Mouse (Mus musculus) leukemia stem cell, adult 10-12 weeks (primary cell): ENCODE results near the gene Nkiras1. TPM values are rescaled to one million over a fixed set of nuclear protein-coding genes. Genes with fewer than 3 reads are reported as not detected.

Experiments
- polyA plus RNA-seq: library from polyadenylated mRNA; stranded (reverse); fragments of >175 nt; gene quantifications from 2 replicates; pipeline ENCODE4 v1.2.3, GENCODE M21; 2012; ENCODE audit warnings: low replicate concordance

Nkiras1 gene
- polyA plus RNA-seq, result 0.52 and 2.2 TPM in 2 replicates

DNA sequence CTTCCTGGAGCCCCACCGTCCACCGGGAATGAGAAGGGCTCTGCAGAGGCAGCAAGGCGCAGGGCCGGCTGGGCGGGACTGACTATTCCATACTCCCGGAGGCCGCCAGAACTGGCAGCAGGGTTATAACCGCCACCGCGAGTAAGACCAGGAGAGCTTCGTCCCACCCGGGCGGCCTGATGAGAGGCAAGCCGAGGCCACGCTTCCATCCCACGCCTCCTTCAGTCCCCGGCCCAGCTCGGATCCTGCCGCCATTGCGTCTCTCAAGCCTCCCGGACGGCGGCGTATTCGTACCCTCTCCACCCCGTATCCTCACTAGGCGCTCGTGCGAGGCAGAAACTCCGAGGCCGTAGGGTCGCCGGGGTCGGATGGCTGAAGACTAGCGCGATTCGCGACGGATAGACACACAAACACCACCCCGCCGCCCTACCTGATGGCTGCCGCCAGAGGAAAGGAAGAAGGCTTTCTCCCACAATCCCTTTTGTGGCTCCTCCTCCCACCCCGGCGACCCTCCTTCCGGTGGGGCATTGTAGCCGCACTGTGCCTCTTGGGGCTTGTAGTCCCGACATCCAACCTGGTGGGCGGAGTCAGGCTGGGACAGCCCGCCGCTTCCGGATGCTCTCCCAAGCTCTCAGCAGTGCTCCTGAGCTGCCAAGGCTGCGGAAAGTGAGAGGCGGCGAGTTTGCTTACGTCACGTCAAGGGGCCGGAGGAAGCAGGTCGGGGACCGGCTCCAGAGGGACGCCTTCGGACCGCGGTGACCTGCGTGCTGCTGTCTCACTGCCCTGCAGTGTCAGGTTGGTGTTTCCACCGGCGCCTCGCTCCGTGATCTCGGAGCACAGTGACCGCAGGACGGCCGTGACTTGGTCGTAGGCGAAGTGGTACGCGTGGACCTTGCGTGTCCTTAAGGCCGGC is at the start of gene Nkiras1, which contains the start of gene Rpl15:
TSS of gene Nkiras1 (plus strand) at position 608 of the 913 bp plus-strand sequence.
TSS of gene Rpl15 (minus strand) at position 863 of the 913 bp plus-strand sequence.

GRCm38 (mm10) chr14:18238750-18239731 is 31.9 kb upstream of the Nkiras1 start, which contains the start of gene Nr1d2:
Gene Nr1d2 (minus strand): TSS chr14:18239127.

DNA sequence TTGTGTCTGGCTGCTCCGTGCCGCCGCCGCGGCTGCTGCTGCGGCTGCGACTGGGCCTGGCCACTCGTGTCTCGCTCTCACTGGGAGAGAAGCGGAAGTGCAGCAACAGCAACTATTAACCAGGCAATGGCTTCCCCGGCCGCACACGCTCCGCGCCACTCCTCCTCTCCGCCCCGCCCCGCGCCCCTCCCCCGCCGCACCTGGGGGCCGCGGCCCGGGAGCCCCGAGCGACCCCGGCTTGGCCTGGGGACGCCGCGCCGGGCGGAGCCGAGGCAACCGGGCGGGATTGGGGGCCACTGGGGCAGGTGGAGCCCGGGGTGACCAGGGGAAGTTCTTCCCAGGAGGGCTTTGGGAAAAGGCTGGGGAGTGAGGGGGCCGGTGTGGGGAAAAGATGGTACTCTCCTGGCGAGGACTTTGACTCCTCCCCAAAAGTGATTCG is 60.8 kb downstream of the Nkiras1 start, which contains the start of gene Ube2e1:
TSS of gene Ube2e1 (minus strand) at position 167 of the 439 bp plus-strand sequence.

Other genes with a start within 250 kb of the Nkiras1 start
- gene Nr1d2, start 32.0 kb upstream of the Nkiras1 start, polyA plus RNA-seq, result 2.7 and 3.1 TPM in 2 replicates
- gene Rpl15, start 255 bp downstream of the Nkiras1 start, polyA plus RNA-seq, result 25.2 and 174 TPM in 2 replicates
- 14.1 and 25.6 TPM in 2 replicates for gene Ube2e1, start 60.7 kb downstream of the Nkiras1 start, polyA plus RNA-seq